Mouse (Mus musculus) heart, adult 2 months (tissue): ENCODE data around the gene Grik3. TPM values are rescaled to one million over a fixed set of nuclear protein-coding genes. Genes with fewer than 3 reads are reported as not detected.

Experiments used
- DNase-seq, 2 experiments: peaks; one replicate each; pipeline ENCODE4 v3.0.0; 2021
- H3K27ac ChIP-seq: fragments of 200-600 bp; 2 replicates; pipeline ENCODE4 v1.8.1; 2022
- H3K27me3 ChIP-seq: fragments of 200-500 bp; 2 replicates; pipeline ENCODE4 v1.6.1; 2012; ENCODE audit warnings: mild to moderate bottlenecking, low read length, inconsistent platforms, mixed read lengths; ENCODE audit not compliant: control insufficient read depth, insufficient read depth
- H3K36me3 ChIP-seq: fragments of 200-500 bp; 2 replicates; pipeline ENCODE4 v1.6.1; 2012; ENCODE audit warnings: low read length, inconsistent platforms; ENCODE audit not compliant: control insufficient read depth, insufficient read depth
- H3K4me1 ChIP-seq: fragments of 200-500 bp; 2 replicates; pipeline ENCODE4 v1.6.1; 2011; ENCODE audit warnings: low read length; ENCODE audit not compliant: control insufficient read depth, insufficient read depth
- H3K4me3 ChIP-seq: fragments of 200-600 bp; 2 replicates; pipeline ENCODE4 v1.8.1; 2022
- H3K79me2 ChIP-seq: fragments of 200-500 bp; replicated peaks from 2 replicates; pipeline ENCODE4 v1.6.1; 2012; ENCODE audit warnings: mild to moderate bottlenecking, inconsistent platforms, low read length, moderate library complexity, mixed read lengths; ENCODE audit not compliant: control insufficient read depth, insufficient read depth
- H3K9ac ChIP-seq: fragments of 200-500 bp; 2 replicates; pipeline ENCODE4 v1.6.1; 2012; ENCODE audit warnings: low read depth, mild to moderate bottlenecking, control low read depth, inconsistent platforms, low read length, mixed read lengths
- CTCF ChIP-seq: fragments of 200-600 bp; IDR thresholded peaks from 2 replicates; pipeline ENCODE4 v1.8.1; 2022; ENCODE audit warnings: antibody characterized with exemption, mild to moderate bottlenecking, moderate library complexity
- EP300 ChIP-seq: fragments of 200-500 bp; IDR thresholded peaks from 2 replicates; pipeline ENCODE4 v1.6.1; 2011; ENCODE audit warnings: low read depth, low read length, control low read depth; ENCODE audit not compliant: insufficient read depth
- POLR2A ChIP-seq: fragments of 200-500 bp; IDR thresholded peaks from 2 replicates; pipeline ENCODE4 v1.6.1; 2011; ENCODE audit warnings: mild to moderate bottlenecking, low read depth, low read length, control low read depth; ENCODE audit not compliant: insufficient read depth
- WGBS: fragments of 180-500 bp; shearing (Covaris S2); methylation state at CpG from one replicate; pipeline ENCODE4 v1.1.7; 2018; 5-methylcytosine and 5-hydroxymethylcytosine counted together
- intact Hi-C: fragments of 180-260 bp; cut with DNase I; formaldehyde crosslinking; loops from one replicate; pipeline ENCODE4 v1.15.1; 2025
- polyA plus RNA-seq: library from polyadenylated mRNA; depleted of rRNA; stranded (reverse); fragments of >200 nt; gene quantifications from 2 replicates; pipeline ENCODE4 v1.2.3, GENCODE M21; 2012
- total RNA-seq, 2 experiments: library from RNA; stranded (reverse); gene quantifications; 2 replicates each; pipeline ENCODE4 v1.2.3; 2021

Gene Grik3
- total and polyA plus RNA-seq, 3 experiments = 0.14 to 0.25 (median 0.21) TPM

GRCm38 (mm10) chr4:125584676-125585075 is 94.2 kb downstream of the Grik3 start:
- H3K27me3 ChIP-seq = no peaks in the 10 kb centered on the region
- H3K36me3 ChIP-seq = no peaks in the 10 kb centered on the region
- 57% methylated on average over 3 of the region's 3 CpGs for WGBS
- intact Hi-C loops = no loop called here
- H3K9ac ChIP-seq = no peak overlapping the region
- TF ChIP-seq CTCF = no peak
- no peak for TF ChIP-seq POLR2A
- no peak for TF ChIP-seq EP300
- no peak for DNase-seq
- H3K4me3 ChIP-seq = no peak overlapping the region
- no peaks in the 10 kb centered on the region for H3K4me1 ChIP-seq
- no peak overlapping the region for H3K27ac ChIP-seq
- no peaks in the 10 kb centered on the region for H3K79me2 ChIP-seq

- H3K79me2 ChIP-seq = no peaks in the 10 kb centered on the region
- DNase-seq = no peak
- no peaks in the 10 kb centered on the region for H3K4me1 ChIP-seq
- TF ChIP-seq EP300 (no peak), POLR2A (no peak), CTCF (no peak)
- no peak overlapping the region for H3K27ac ChIP-seq
- no peak overlapping the region for H3K4me3 ChIP-seq
- intact Hi-C loops = no loop called here
- no peaks in the 10 kb centered on the region for H3K27me3 ChIP-seq
- no peak overlapping the region for H3K9ac ChIP-seq
- no peaks in the 10 kb centered on the region for H3K36me3 ChIP-seq
- WGBS = 30% methylated on average over 12 of the region's 12 CpGs
Measured at GRCm38 (mm10) chr4:125587577-125587976, 97.1 kb downstream of the Grik3 start.

GRCm38 (mm10) chr4:125590241-125590919 is 99.9 kb downstream of the Grik3 start:
- no peak overlapping the region for H3K4me3 ChIP-seq
- H3K27me3 ChIP-seq = no peaks in the 10 kb centered on the region
- peak in 1 of 2 experiments; percentile 26 for DNase-seq
- 4% methylated on average over 14 of the region's 14 CpGs for WGBS
- no peak overlapping the region for H3K9ac ChIP-seq
- no peaks in the 10 kb centered on the region for H3K4me1 ChIP-seq
- TF ChIP-seq EP300 (no peak), CTCF (no peak)
- H3K79me2 ChIP-seq = no peaks in the 10 kb centered on the region
- no peak overlapping the region for H3K27ac ChIP-seq
- intact Hi-C loops = no loop called here
- H3K36me3 ChIP-seq = no peaks in the 10 kb centered on the region

- no peaks in the 10 kb centered on the region for H3K36me3 ChIP-seq
- H3K4me1 ChIP-seq = no peaks in the 10 kb centered on the region
- intact Hi-C loops = no loop called here
- no peak overlapping the region for H3K4me3 ChIP-seq
- H3K79me2 ChIP-seq = no peaks in the 10 kb centered on the region
- no peak overlapping the region for H3K27ac ChIP-seq
- no peak for DNase-seq
- TF ChIP-seq CTCF = no peak
- TF ChIP-seq POLR2A = no peak
- TF ChIP-seq EP300 = no peak
- no peak overlapping the region for H3K9ac ChIP-seq
- 24% methylated on average over 4 of the region's 4 CpGs for WGBS
- no peaks in the 10 kb centered on the region for H3K27me3 ChIP-seq
Measured at GRCm38 (mm10) chr4:125592663-125593062, 102.2 kb downstream of the Grik3 start.

GRCm38 (mm10) chr4:125595011-125595410 is 104.5 kb downstream of the Grik3 start:
- intact Hi-C loops = no loop called here
- H3K9ac ChIP-seq = no peak overlapping the region
- no peaks in the 10 kb centered on the region for H3K27me3 ChIP-seq
- no peak for DNase-seq
- WGBS = 74% methylated on average over 9 of the region's 9 CpGs
- H3K79me2 ChIP-seq = no peaks in the 10 kb centered on the region
- H3K4me3 ChIP-seq = no peak overlapping the region
- no peaks in the 10 kb centered on the region for H3K4me1 ChIP-seq
- TF ChIP-seq EP300 = no peak
- no peak for TF ChIP-seq CTCF
- TF ChIP-seq POLR2A = no peak
- H3K36me3 ChIP-seq = no peaks in the 10 kb centered on the region
- no peak overlapping the region for H3K27ac ChIP-seq

GRCm38 (mm10) chr4:125598677-125599076 is 108.2 kb downstream of the Grik3 start:
- intact Hi-C loops = no loop called here
- TF ChIP-seq CTCF (no peak), EP300 (no peak), POLR2A (no peak)
- DNase-seq = no peak
- no peaks in the 10 kb centered on the region for H3K79me2 ChIP-seq
- H3K9ac ChIP-seq = no peak overlapping the region
- H3K27me3 ChIP-seq = no peaks in the 10 kb centered on the region
- no peak overlapping the region for H3K4me3 ChIP-seq
- no peaks in the 10 kb centered on the region for H3K4me1 ChIP-seq
- H3K27ac ChIP-seq = no peak overlapping the region
- WGBS = 34% methylated on average over 10 of the region's 10 CpGs
- no peaks in the 10 kb centered on the region for H3K36me3 ChIP-seq
